Mouse (Mus musculus) kidney, embryonic 15.5 days (tissue): ENCODE results near the gene Stx11. TPM values are rescaled to one million over a fixed set of nuclear protein-coding genes. Genes with fewer than 3 reads are reported as not detected.

Experiments used
- ATAC-seq: fragments of 200-750 bp; cut with Nextera tagmentation; replicated peaks from 2 replicates; pipeline ENCODE4 v1.8.0; 2017; ENCODE audit warnings: moderate TSS enrichment; ENCODE audit not compliant: low FRiP score
- H3K27ac ChIP-seq: fragments of 300-500 bp; sonication (generic); 2 replicates; pipeline ENCODE4 v1.5.1; 2015; ENCODE audit warnings: mild to moderate bottlenecking, inconsistent platforms
- H3K27me3 ChIP-seq: fragments of 300-500 bp; sonication (generic); 2 replicates; pipeline ENCODE4 v1.6.1; 2015; ENCODE audit warnings: inconsistent platforms
- H3K36me3 ChIP-seq: fragments of 300-500 bp; sonication (generic); 2 replicates; pipeline ENCODE4 v1.6.1; 2015; ENCODE audit warnings: inconsistent platforms
- H3K4me1 ChIP-seq: fragments of 300-500 bp; sonication (generic); 2 replicates; pipeline ENCODE4 v1.6.1; 2015; ENCODE audit warnings: inconsistent platforms
- H3K4me2 ChIP-seq: fragments of 300-500 bp; sonication (generic); 2 replicates; pipeline ENCODE4 v1.6.1; 2015; ENCODE audit warnings: moderate library complexity, mild to moderate bottlenecking, inconsistent platforms
- H3K4me3 ChIP-seq: fragments of 300-500 bp; sonication (generic); replicated peaks from 2 replicates; pipeline ENCODE4 v1.5.1; 2015; ENCODE audit warnings: mild to moderate bottlenecking, inconsistent platforms
- H3K9ac ChIP-seq: fragments of 300-500 bp; sonication (generic); 2 replicates; pipeline ENCODE4 v1.6.1; 2015; ENCODE audit warnings: mild to moderate bottlenecking, inconsistent platforms
- H3K9me3 ChIP-seq: fragments of 300-500 bp; sonication (generic); replicated peaks from 2 replicates; pipeline ENCODE4 v1.6.1; 2016; ENCODE audit warnings: inconsistent platforms
- WGBS: fragments of 180-500 bp; shearing (Covaris S2); methylation state at CpG from one replicate; pipeline ENCODE4 v1.1.7; 2015; ENCODE audit warnings: mixed read lengths; 5-methylcytosine and 5-hydroxymethylcytosine counted together
- polyA plus RNA-seq: library from polyadenylated mRNA; unstranded; fragments of >200 nt; fragmentation: Nextera tagmentation; extraction: Ambion mirVana; gene quantifications from 2 replicates; pipeline ENCODE4 v1.2.1, GENCODE M21; 2015

Gene Stx11
- polyA plus RNA-seq, 1 experiment from 2014 or later, result 2.2 TPM

GRCm38 (mm10) chr10:12922574-12923353 is 41.3 kb downstream of the Stx11 start:
- peaks cover 7% of the 10 kb centered on the region for H3K4me1 ChIP-seq
- peak overlapping the region; percentile 65 for H3K4me3 ChIP-seq
- no peaks in the 10 kb centered on the region for H3K27me3 ChIP-seq
- no peaks in the 10 kb centered on the region for H3K9me3 ChIP-seq
- WGBS, result under 1% methylated on average over 55 of the region's 55 CpGs
- H3K36me3 ChIP-seq, result no peaks in the 10 kb centered on the region
- H3K9ac ChIP-seq, result peak overlapping the region; percentile 59
- ATAC-seq, result peak; percentile 93
- peak overlapping the region; percentile 90 for H3K27ac ChIP-seq
- peak overlapping the region; percentile 67 for H3K4me2 ChIP-seq

DNA sequence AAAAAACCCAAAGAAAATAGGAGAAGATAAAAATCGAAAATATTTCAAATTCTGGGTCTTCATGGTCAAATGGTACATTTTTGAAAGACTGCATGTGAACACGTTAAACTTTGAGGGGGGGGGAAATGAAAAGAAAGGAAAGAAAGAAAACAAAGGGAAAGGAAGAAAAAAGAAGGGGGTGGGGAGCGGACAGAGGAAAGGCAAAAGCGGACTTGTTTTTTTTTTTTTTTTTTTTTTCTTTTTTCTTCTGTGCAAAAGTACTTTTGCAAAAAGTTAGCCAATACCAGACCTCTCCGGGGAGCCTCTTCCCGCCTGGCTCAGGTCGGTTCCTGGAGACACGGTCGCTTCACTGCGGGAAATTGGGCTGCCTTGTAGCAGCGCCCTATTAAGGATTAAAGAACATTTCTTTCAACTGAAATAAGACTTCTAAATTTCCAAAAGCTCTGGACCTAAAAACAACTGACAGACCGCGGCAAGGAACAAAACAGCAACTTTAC is 42.0 kb downstream of the Stx11 start:
- H3K4me1 ChIP-seq, result peaks cover 7% of the 10 kb centered on the region
- peak overlapping the region; percentile 90 for H3K27ac ChIP-seq
- 2% methylated on average over 13 of the region's 13 CpGs for WGBS
- no peaks in the 10 kb centered on the region for H3K9me3 ChIP-seq
- H3K36me3 ChIP-seq, result no peaks in the 10 kb centered on the region
- peak; percentile 24 for ATAC-seq
- peak overlapping the region; percentile 65 for H3K4me3 ChIP-seq
- no peaks in the 10 kb centered on the region for H3K27me3 ChIP-seq
- peak overlapping the region; percentile 59 for H3K9ac ChIP-seq
- peak overlapping the region; percentile 67 for H3K4me2 ChIP-seq

GRCm38 (mm10) chr10:12921551-12922040 is 42.5 kb downstream of the Stx11 start:
- Histone ChIP-seq H3K4me3 (peak overlapping the region; percentile 65), H3K9me3 (no peaks in the 10 kb centered on the region), H3K4me2 (peak overlapping the region; percentile 67), H3K27me3 (no peaks in the 10 kb centered on the region), H3K4me1 (peaks cover 7% of the 10 kb centered on the region), H3K36me3 (no peaks in the 10 kb centered on the region), H3K9ac (no peak overlapping the region), H3K27ac (no peak overlapping the region)
- ATAC-seq, result no peak
- 49% methylated on average over 11 of the region's 11 CpGs for WGBS

DNA sequence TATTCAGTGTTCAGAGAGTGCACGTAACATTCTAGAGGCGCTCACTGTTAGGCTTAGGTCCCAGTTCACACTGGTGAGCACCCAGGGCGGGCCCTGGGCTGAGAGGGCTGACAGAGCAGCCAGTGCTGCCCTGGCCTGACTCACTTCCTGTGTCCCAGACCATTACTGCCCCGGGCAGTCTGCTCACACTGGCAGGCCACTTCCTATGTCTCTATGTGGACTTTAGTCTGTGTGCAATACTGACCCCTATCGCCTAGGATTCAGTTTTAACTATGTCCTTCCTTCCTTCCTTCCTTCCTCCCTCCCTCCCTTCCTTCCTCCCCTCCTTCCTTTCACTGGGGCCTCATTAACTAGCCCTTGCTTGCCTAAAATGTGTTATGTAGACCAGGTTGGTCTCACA is 44.8 kb downstream of the Stx11 start:
- WGBS, result 48% methylated on average over 5 of the region's 5 CpGs
- no peak overlapping the region for H3K4me2 ChIP-seq
- no peak overlapping the region for H3K4me3 ChIP-seq

GRCm38 (mm10) chr10:12917626-12918025 is 46.5 kb downstream of the Stx11 start:
- H3K4me3 ChIP-seq, result no peak overlapping the region
- no peaks in the 10 kb centered on the region for H3K27me3 ChIP-seq
- no peak overlapping the region for H3K4me2 ChIP-seq
- no peak for ATAC-seq
- H3K36me3 ChIP-seq, result no peaks in the 10 kb centered on the region
- 29% methylated on average over 1 of the region's 1 CpGs for WGBS
- H3K4me1 ChIP-seq, result peaks cover 7% of the 10 kb centered on the region; the same call in 1 of the 2 replicates
- no peak overlapping the region for H3K27ac ChIP-seq
- H3K9ac ChIP-seq, result no peak overlapping the region
- no peaks in the 10 kb centered on the region for H3K9me3 ChIP-seq

More for the DNA sequence above, 44.8 kb downstream of the Stx11 start:
- peak; percentile 23; the same call in 1 of the 2 replicates for ATAC-seq
- Histone ChIP-seq H3K4me1 (peaks cover 14% of the 10 kb centered on the region), H3K9ac (no peak overlapping the region), H3K27me3 (no peaks in the 10 kb centered on the region), H3K9me3 (no peaks in the 10 kb centered on the region), H3K36me3 (no peaks in the 10 kb centered on the region), H3K27ac (no peak overlapping the region)

DNA sequence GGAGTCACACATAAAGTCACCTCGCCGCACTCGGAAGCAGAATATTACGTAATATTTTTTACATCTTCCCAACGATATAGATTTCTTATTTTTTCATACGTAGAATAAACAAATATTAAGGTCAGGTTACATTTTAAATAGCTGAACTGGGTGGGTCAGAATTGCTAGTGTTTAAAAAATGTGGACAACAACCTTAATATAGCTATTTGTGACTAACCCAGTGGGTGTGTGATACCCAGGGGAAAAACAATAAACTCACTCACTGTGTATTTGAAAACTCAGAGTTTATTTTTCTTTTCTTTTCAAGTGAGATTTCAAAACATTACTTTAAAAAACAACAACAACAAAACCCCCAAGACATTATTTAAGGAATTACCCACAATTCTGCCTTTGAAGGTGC is 47.7 kb downstream of the Stx11 start:
- Histone ChIP-seq H3K4me1 (peaks cover 16% of the 10 kb centered on the region; the same call in 1 of the 2 replicates), H3K9me3 (no peaks in the 10 kb centered on the region), H3K27me3 (no peaks in the 10 kb centered on the region), H3K4me2 (no peak overlapping the region), H3K4me3 (no peak overlapping the region), H3K27ac (no peak overlapping the region), H3K36me3 (no peaks in the 10 kb centered on the region), H3K9ac (no peak overlapping the region)
- 75% methylated on average over 6 of the region's 6 CpGs for WGBS
- ATAC-seq, result no peak

GRCm38 (mm10) chr10:12915826-12916225 is 48.3 kb downstream of the Stx11 start:
- Histone ChIP-seq H3K9me3 (no peaks in the 10 kb centered on the region), H3K27ac (peak overlapping the region; percentile 41; the same call in 1 of the 2 replicates), H3K4me3 (no peak overlapping the region), H3K27me3 (no peaks in the 10 kb centered on the region), H3K4me2 (no peak overlapping the region), H3K36me3 (no peaks in the 10 kb centered on the region), H3K9ac (no peak overlapping the region), H3K4me1 (peaks cover 16% of the 10 kb centered on the region; the same call in 1 of the 2 replicates)
- ATAC-seq, result peak; percentile 60; the same call in 1 of the 2 replicates
- 33% methylated on average over 7 of the region's 7 CpGs for WGBS

DNA sequence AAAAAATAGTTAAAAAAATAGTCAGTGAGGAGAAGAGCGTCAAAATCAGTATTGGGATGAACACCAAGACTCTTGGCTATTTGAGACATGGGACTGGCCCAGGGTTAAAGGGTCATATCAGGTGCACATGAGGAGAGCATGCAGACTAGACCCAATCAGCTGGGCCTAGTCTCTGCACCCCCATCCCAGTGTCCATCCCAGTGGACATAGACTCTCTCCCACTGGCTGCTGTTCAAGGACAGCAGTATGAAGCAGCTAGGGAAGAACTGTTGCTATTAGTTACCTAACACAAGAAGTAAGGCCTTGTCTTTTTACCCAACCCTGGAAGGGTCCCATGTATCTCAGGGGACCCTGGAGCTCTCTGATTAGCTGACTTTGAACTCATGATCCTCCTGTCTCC is 49.9 kb downstream of the Stx11 start:
- no peaks in the 10 kb centered on the region for H3K9me3 ChIP-seq
- no peak overlapping the region for H3K4me2 ChIP-seq
- H3K4me3 ChIP-seq, result no peak overlapping the region
- no peaks in the 10 kb centered on the region for H3K27me3 ChIP-seq
- ATAC-seq, result no peak
- peaks cover 16% of the 10 kb centered on the region; the same call in 1 of the 2 replicates for H3K4me1 ChIP-seq
- no peaks in the 10 kb centered on the region for H3K36me3 ChIP-seq
- H3K27ac ChIP-seq, result no peak overlapping the region
- WGBS, result 97% methylated on average over 1 of the region's 1 CpGs
- no peak overlapping the region for H3K9ac ChIP-seq

DNA sequence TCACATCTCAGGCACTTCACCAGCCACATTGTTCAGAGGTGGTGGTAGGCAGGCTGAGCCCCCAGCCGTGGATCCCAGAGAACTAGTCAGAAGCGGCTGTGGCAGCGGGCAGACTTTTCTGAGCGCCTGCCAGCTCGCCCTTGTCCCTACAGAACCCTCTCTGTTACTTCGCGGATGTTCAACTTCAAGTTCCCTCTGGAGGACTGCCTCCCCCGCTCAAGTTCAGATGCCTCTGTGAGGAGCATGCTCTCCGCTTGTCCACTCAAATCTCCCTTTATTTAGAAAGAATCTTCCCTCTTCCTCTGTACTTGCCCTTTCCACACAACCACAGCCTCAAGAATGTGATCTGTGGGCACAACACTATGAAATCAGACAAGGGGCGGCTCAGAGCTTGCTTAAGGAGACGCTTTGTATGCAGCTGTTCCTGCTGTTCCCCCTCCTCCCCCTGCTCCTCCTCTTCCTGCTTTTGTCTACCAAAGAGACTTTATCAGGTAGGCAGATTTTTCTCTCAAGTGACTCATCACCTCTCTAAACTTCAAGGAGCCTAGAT is 52.0 kb downstream of the Stx11 start:
- ATAC-seq, result 0 out of 2 replicates have a peak, but pooled peaks have one; percentile 20
- no peaks in the 10 kb centered on the region for H3K27me3 ChIP-seq
- no peak overlapping the region for H3K9ac ChIP-seq
- H3K4me2 ChIP-seq, result peak overlapping the region; percentile 35
- peaks cover 16% of the 10 kb centered on the region; the same call in 1 of the 2 replicates for H3K4me1 ChIP-seq
- no peaks in the 10 kb centered on the region for H3K9me3 ChIP-seq
- H3K36me3 ChIP-seq, result no peaks in the 10 kb centered on the region
- 45% methylated on average over 11 of the region's 11 CpGs for WGBS
- H3K27ac ChIP-seq, result peak overlapping the region; percentile 37
- no peak overlapping the region for H3K4me3 ChIP-seq

DNA sequence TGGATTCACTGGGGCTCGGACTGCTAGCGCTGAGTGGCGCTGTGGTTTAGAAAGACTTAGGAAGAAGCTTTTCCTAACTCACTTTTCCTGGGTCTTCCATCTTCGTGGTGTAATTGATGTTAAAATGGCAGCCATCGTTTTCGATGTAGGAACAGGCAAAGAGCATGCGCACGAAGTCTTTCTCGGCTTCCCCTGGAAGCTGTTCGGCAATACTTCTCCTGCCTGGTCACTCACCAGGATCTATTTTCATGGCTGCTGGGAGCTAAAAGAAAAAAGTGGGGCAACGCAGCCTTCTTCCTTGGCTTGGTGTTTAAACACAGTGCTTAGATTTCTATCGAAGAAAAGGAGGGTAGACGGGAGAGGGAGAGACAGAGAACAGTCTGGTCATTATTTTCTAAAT is 52.6 kb downstream of the Stx11 start:
- WGBS, result 88% methylated on average over 13 of the region's 13 CpGs
- Histone ChIP-seq H3K36me3 (no peaks in the 10 kb centered on the region), H3K9ac (no peak overlapping the region), H3K4me2 (no peak overlapping the region), H3K4me1 (peaks cover 16% of the 10 kb centered on the region; the same call in 1 of the 2 replicates), H3K27me3 (no peaks in the 10 kb centered on the region), H3K9me3 (no peaks in the 10 kb centered on the region), H3K27ac (no peak overlapping the region), H3K4me3 (no peak overlapping the region)
- ATAC-seq, result no peak

DNA sequence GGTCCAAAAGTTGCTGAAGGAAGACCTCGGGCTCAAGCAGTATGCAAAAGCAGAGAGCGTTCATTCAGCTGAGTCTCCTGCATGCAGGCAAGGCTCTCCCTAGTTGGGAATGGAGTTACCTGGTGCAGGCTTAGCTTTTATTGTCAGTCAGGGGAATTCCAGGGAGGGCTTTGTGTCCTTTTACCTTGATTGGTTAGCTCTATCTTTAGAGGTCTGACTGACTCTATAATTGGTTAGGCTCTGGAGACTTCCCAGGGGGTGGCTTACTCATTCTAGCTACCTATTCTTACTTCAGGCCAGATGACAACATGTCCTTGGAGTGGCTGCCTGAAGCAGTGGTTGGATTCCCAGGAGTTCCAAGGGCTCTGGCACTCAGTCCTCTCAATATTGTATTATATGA is 54.2 kb downstream of the Stx11 start:
- H3K4me1 ChIP-seq, result peaks cover 9% of the 10 kb centered on the region; the same call in 1 of the 2 replicates
- no peak overlapping the region for H3K4me3 ChIP-seq
- H3K9ac ChIP-seq, result no peak overlapping the region
- no peak overlapping the region for H3K4me2 ChIP-seq
- 89% methylated on average over 2 of the region's 2 CpGs for WGBS
- no peak for ATAC-seq
- H3K27me3 ChIP-seq, result no peaks in the 10 kb centered on the region
- H3K36me3 ChIP-seq, result no peaks in the 10 kb centered on the region
- no peak overlapping the region for H3K27ac ChIP-seq
- H3K9me3 ChIP-seq, result no peaks in the 10 kb centered on the region

GRCm38 (mm10) chr10:12909179-12909578 is 54.9 kb downstream of the Stx11 start:
- peaks cover 9% of the 10 kb centered on the region; the same call in 1 of the 2 replicates for H3K4me1 ChIP-seq
- H3K4me3 ChIP-seq, result no peak overlapping the region
- no peaks in the 10 kb centered on the region for H3K9me3 ChIP-seq
- ATAC-seq, result no peak
- no peak overlapping the region for H3K27ac ChIP-seq
- no peak overlapping the region for H3K4me2 ChIP-seq
- no peak overlapping the region for H3K9ac ChIP-seq
- H3K36me3 ChIP-seq, result no peaks in the 10 kb centered on the region
- no peaks in the 10 kb centered on the region for H3K27me3 ChIP-seq
- WGBS, result 73% methylated on average over 1 of the region's 1 CpGs
